Mouse (Mus musculus) lung, postnatal 14 days (tissue): ENCODE data around the gene Pdpk1.
"Not testable (repeated sequence)": the region's sequence is repeated elsewhere in the genome, so short reads cannot be mapped to it uniquely, and the experiment has no call there.

ENCODE experiments used
- DNase-seq: peaks from one replicate; pipeline ENCODE4 v3.0.0; 2021

Gene Pdpk1

DNA sequence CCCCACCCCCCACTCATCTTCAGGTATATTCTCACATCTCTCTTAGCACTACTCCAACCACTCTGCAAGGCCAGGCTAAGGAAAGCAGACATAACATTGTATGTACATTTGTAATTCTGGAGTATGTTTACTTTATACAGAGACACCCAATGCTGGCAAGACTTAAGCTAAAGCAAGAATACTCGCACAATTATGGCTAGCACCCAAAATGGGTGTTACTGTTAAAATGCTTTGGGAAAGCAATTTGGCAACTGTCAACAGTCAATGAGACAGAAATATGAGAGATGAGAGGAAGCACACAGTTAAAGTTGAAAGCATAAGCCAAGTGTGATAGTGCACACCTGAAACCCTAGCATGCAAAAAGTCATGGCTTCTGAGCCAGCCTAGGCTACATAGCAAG, 39.5 kb downstream of the Pdpk1 start:
- no peak for DNase-seq

GRCm38 (mm10) chr17:24108896-24109295, 41.8 kb downstream of the Pdpk1 start:
- no peak for DNase-seq

GRCm38 (mm10) chr17:24105111-24105510, 45.6 kb downstream of the Pdpk1 start:
- no peak for DNase-seq

- no peak for DNase-seq
Measured at GRCm38 (mm10) chr17:24098354-24098753, 52.4 kb downstream of the Pdpk1 start.

- no peak for DNase-seq
Measured at GRCm38 (mm10) chr17:24090575-24090974, 60.1 kb downstream of the Pdpk1 start.

DNA sequence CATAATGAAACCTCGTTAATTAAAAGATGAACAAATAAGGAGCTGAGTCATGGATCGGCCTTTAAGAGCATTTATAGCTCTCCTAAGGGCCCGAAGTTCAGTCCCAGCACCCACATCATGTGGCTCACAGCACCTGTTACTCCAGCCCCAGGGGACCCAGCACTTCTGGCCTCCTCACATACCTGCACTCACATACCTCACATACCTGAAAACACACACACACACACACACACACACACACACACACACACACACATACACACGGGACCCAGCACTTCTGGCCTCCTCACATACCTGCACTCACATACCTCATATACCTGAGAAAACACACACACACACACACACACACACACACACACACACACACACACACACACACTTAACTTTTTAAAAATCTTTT, 64.3 kb downstream of the Pdpk1 start:
- not testable (repeated sequence) for DNase-seq

DNA sequence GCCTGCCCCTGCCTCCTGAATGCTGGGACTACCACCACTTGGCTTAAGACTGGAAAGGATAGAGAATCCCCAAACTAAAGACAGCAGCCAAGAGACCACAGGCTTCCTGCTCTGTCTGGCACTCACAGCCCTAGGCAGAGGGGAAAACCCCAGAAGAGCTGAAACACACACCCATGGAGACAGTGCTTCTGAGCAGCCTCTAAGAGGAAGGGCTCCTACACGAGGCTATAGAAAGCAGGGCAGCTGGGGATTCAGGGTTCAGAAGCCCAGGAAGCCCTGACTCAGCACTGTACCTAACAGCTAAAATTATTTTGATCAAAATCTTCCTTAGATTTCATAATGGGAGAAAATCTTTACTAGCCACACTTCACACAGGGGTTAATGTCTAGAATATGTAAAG, 66.1 kb downstream of the Pdpk1 start:
- DNase-seq = no peak

GRCm38 (mm10) chr17:24077101-24077500, 73.6 kb downstream of the Pdpk1 start:
- no peak for DNase-seq

GRCm38 (mm10) chr17:24072919-24073696, 77.6 kb downstream of the Pdpk1 start, which contains the start of gene Kctd5:
Kctd5 (minus strand) TSS chr17:24073485.
- DNase-seq = peak; percentile 94

DNA sequence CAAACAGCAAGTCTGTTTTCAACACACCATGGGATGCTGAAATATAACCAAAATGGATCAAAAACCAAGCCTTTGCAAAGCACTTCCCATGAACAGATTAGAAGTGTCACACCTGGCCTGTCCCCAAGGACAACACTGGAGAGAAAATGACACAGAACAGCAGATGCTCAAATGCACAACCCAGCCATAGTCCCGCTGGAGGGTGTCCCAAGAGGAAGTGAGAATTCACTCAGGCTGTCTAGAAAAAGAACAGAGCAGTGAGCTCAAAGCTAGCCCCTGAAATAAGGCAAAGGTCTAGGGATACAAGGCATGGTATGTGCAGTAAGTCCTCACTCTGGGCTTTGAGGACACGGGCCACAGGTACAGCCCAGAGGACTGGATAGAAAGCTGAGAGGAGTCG, 81.2 kb downstream of the Pdpk1 start:
- DNase-seq = no peak

GRCm38 (mm10) chr17:24068271-24068670, 82.5 kb downstream of the Pdpk1 start:
- DNase-seq = peak; percentile 6

DNA sequence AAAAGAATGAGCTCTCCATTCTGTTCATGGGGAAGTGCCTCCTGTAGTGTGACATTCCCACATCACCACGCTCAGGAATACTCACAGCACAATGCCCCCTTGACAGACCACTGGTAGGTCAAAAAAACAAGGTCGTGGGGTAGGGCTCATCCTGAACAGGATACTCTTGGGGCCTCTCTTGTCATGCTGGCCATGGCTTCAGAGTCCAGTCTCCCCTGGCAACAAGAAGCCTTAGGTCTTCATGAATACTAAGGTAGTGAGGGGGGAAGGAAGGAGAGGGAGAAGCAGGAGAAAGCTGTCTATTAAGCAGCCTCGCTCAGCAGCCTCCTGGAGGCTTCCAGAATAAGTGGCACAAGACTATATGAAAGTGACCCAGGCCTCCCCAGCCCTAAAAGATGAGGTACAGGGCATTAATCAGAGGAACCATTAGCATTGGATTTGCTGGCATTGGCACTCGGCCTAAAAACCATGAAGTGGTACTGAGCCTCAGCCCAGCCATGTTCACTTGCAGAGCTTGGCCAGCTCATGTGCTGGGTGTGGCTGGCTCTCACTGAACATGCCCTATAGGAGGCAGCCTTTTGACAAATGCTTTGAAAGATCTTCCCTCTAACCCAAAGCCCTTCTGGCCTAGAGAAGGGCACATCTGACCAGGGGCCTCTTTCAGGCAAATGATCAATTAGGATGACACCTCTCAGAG, 88.1 kb downstream of the Pdpk1 start:
- no peak for DNase-seq

- no peak for DNase-seq
Measured at GRCm38 (mm10) chr17:24057730-24058245, 92.9 kb downstream of the Pdpk1 start.

DNA sequence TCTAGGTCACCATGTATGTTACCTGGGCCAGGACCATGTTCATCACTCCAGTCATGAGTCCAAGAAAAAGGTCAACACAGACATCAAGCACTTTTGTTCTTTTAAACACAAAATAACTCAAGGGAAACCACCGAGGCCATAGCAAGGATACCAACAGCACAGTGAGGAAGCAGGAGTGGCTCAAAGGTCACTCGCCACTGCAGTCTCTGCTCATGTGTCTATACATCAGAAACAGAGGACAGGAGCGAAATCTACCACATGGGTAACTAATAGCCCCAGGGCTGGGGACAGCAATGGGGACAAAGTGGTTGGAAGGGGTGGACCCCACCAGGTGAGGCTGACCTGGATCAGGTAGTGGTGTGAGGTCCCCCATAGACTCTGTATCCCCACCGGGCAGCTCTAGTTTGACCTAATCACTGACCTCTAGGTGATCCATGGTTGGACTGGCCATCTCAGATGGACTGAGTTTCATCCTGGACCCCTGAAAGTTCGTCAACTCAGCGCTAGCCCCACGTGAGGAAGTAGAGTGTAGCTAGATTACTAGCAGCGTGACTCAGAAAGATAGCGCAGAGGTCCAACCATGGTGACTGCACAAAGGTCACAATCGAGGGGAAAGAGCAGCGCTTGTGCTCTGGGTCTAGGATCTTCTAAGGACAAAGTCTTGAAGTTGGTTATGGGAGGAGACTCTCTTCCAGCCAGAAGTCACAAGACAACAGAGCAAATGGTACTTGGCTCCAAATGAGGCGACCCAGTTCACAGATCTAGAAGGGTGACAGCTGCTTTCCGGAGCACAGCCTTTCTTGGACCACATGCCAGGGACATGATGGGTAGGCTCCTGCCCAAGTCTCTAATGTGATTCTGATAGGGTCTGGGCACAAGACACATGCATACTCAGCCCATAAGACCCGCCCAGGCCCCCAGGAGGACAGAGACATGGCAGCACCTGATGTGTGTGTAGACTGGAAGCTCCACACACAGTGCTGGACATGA, 93.8 kb downstream of the Pdpk1 start:
- DNase-seq = no peak

- DNase-seq = no peak
Measured at GRCm38 (mm10) chr17:24049008-24049407, 101.7 kb downstream of the Pdpk1 start.

GRCm38 (mm10) chr17:24048053-24048452, 102.7 kb downstream of the Pdpk1 start:
- DNase-seq = no peak

- no peak for DNase-seq
Measured at GRCm38 (mm10) chr17:24046026-24046425, 104.7 kb downstream of the Pdpk1 start.

DNA sequence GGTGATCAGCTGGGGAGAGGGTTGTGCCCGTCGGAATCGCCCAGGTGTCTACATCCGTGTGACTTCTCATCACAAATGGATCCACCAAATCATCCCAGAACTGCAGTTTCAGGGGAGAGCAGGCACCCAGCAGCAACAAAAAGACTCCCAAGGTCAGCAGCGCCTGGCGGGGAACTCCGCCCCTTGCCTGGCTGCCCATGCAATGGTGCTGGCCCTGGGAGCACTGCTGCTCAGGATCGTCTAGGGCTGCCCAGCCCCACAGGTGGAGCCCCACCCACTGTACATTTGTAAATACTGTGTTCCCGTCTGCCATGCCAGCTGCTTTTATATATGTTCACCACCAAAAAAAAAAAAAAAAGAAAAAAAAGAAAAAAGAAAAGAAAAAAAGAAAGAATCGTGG, 105.1 kb downstream of the Pdpk1 start:
- no peak for DNase-seq

DNA sequence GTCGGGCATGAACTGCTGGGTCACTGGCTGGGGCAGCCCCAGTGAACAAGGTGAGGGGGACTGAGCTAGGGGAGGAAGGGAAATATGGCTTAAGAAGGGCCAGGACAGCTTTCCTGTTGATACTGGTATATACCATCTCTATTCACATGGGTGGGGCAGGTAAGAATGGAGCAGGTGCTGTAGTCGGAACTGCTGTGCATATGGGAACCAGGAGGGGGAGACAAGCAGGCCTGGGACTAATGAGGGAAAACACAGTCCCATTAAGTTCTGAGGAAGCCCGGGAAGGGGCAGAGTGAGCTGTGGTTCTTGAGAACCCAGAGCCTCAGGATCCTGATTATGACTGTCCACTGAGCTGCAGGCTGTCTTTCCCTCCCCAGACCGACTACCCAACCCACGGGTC, 106.2 kb downstream of the Pdpk1 start:
- DNase-seq = no peak

- DNase-seq = no peak
Measured at GRCm38 (mm10) chr17:24037844-24038243, 112.9 kb downstream of the Pdpk1 start, which contains the start of gene Prss27. Prss27 (plus strand) TSS chr17:24038144.

DNA sequence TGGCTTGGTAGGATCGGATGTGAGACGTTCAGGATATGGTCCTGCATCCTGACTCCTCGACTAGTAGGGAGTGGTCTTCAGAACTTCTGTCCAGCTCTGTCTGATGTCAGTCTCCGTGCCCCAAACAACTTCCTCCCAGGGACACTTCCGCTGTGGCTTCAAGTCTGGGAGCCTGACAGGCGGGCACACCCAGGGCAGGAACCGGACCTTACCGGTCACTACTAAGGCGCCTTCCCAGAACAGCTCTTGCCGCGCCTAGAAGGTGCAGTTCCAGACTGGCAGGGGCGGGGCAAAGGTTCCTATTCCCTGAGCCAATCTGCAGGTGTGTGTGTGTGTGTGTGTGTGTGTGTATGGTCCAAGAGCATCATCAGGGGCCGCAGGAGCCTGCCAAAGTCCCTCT, 113.4 kb downstream of the Pdpk1 start:
- no peak for DNase-seq

DNA sequence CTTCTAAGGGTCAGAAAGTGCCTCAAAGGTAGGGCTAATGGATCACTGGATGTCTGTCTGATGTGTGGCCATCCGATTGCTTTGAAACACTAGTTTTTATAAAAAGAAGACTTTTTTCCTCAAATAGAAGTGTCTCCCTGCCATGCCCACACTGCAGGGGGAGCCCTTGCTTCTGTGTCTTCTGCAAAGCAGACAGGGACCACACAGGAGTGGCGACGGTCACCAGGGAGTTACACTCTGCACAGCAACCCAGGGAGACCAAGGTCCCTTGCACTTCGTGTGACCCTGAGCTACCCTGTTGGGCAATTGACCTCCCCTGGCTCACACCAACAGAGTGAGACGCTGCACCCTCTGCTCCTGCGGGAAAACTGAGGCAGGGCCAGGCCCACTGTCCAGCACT, 113.8 kb downstream of the Pdpk1 start:
- no peak for DNase-seq

DNA sequence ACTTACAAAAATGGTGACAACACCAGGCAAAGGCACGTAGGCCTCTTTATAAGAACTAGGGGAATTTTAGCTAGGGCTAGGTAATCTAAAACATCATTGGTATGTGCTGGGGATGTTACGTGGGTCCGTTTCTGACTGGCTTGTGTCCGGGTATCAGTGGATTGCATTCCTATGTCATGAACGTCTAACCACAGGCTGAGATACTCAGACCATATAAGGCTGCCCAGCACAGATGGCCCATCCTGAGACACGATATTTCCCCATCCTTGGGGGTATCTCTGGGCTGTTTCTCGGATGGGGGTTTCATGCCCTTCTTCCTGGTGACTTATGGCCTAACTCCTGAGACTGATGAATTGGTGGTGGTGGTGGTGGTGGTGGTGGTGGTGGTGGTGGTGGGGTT, 115.6 kb downstream of the Pdpk1 start:
- DNase-seq = no peak
